Comparison of ENCODE assay signal across 12 mouse cellular contexts in the genomic region with DNA sequence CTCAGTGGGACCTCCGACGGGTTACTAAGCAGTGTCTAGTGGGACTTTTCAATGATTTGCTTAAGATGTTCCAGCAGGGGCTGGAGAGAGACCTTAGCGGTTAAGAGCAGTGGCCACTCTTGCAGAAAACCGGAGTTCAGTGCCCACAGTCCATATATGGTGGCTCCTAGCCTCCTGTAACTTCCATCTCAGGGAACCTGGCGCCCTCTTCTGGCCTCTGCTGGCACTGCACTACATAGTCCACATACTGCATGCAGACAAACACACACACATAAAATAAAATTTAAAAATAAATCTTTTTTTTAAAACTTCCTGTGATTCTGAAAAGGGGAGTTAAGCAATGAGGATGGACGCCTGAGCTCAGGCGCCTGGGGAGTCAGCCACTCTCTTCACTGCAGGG. TPM values are rescaled to one million over a fixed set of nuclear protein-coding genes. Genes with fewer than 3 reads are reported as not detected.
DNase-seq lines count a peak whose midpoint lies in the region; ATAC-seq and TF ChIP-seq lines count a peak whose summit lies in the region.
"Had no signal": no experiment of that assay in that cellular context is flagged by ENCODE, and none has a peak within 500 bp of the region (broad histone marks: within the 10 kb centered on the region; RNA-seq: fewer than 3 reads in every experiment).

No protein-coding gene starts in this region.

- no peak overlapping the region for H3K27ac ChIP-seq in heart, postnatal 0 days (ENCODE audit: low read depth)
- no peak overlapping the region for H3K27ac ChIP-seq in liver, postnatal 0 days (ENCODE audit: low read depth)

- no peak overlapping the region for H3K9ac ChIP-seq in heart, postnatal 0 days (replicated peaks; ENCODE audit: low read depth, low read length)
- H3K9ac ChIP-seq in liver, postnatal 0 days (replicated peaks) = no peak overlapping the region

- no peak overlapping the region for H3K4me3 ChIP-seq in heart, postnatal 0 days (ENCODE audit: low read depth, low read length)
- no peak overlapping the region for H3K4me3 ChIP-seq in liver, postnatal 0 days (ENCODE audit: low read depth, low read length)
- H3K4me3 ChIP-seq: erythroblast, embryonic 14.5 days had no signal

- H3K9me3 ChIP-seq in heart, postnatal 0 days (replicated peaks; ENCODE audit: control insufficient read depth, low read length) = no peaks in the 10 kb centered on the region
- no peaks in the 10 kb centered on the region for H3K9me3 ChIP-seq in liver, postnatal 0 days (ENCODE audit: low read length)

- 73% methylated on average over 7 of the region's 7 CpGs for WGBS in heart, postnatal 0 days
- WGBS in liver, postnatal 0 days (ENCODE audit: insufficient replicate concordance) = 72% methylated on average over 7 of the region's 7 CpGs

- no peak overlapping the region for H3K4me2 ChIP-seq in heart, postnatal 0 days (ENCODE audit: low read depth, low read length)
- H3K4me2 ChIP-seq in liver, postnatal 0 days (ENCODE audit: low read depth, low read length) = no peak overlapping the region

- no peaks in the 10 kb centered on the region for H3K36me3 ChIP-seq in heart, postnatal 0 days (replicated peaks; ENCODE audit: control insufficient read depth, insufficient read depth, low read length)
- no peaks in the 10 kb centered on the region for H3K36me3 ChIP-seq in liver, postnatal 0 days (replicated peaks; ENCODE audit: insufficient read depth, low read length)

- no peaks in the 10 kb centered on the region for H3K4me1 ChIP-seq in heart, postnatal 0 days (ENCODE audit: control insufficient read depth, insufficient read depth)
- no peaks in the 10 kb centered on the region for H3K4me1 ChIP-seq in liver, postnatal 0 days (ENCODE audit: insufficient read depth)

- H3K27me3 ChIP-seq in heart, postnatal 0 days (ENCODE audit: control insufficient read depth, insufficient read depth, low read length) = no peaks in the 10 kb centered on the region
- H3K27me3 ChIP-seq in liver, postnatal 0 days (ENCODE audit: insufficient read depth, low read length) = 0 out of 2 replicates have a peak, but pooled peaks cover 4% of the 10 kb centered on the region

- intact Hi-C loops in heart, postnatal 25 days (cut with DNase I) = no loop called here
- intact Hi-C loops in left cerebral cortex, postnatal 25 days (cut with DNase I) = no loop called here

- no peak for DNase-seq in heart, postnatal 0 days (ENCODE audit: low spot score)
- no peak for DNase-seq in heart, postnatal 25 days (ENCODE audit: low spot score)
- peak; percentile 16 for DNase-seq in right cerebral cortex, postnatal 4 days
- DNase-seq in right cerebral cortex, postnatal 25 days = no peak
- peak; percentile 58 for DNase-seq in liver, postnatal 0 days
- no peak for DNase-seq in yolk sac, embryonic 10.5 days (ENCODE audit: low spot score)
- DNase-seq in left cerebral cortex, postnatal 25 days (ENCODE audit: low spot score in 2 of 2) = no peak
- no peak for DNase-seq in heart, adult 8-10 months (ENCODE audit: low spot score)

- no peak for ATAC-seq in heart, postnatal 0 days (ENCODE audit: insufficient read depth, low read depth)
- no peak for ATAC-seq in liver, postnatal 0 days

- no peak for TF ChIP-seq EP300 in heart, postnatal 0 days (IDR thresholded peaks at IDR 0.05; ENCODE audit: low read depth)
- no peak for TF ChIP-seq EP300 in liver, postnatal 0 days (IDR thresholded peaks at IDR 0.05; ENCODE audit: low read depth)

- peak; percentile 4; the same call in 1 of the 2 replicates for TF ChIP-seq CTCF in heart, postnatal 0 days (IDR thresholded peaks at IDR 0.05; ENCODE audit: low read depth)
- peak; percentile 55 for TF ChIP-seq CTCF in liver, postnatal 0 days (IDR thresholded peaks at IDR 0.05; ENCODE audit: low read depth)

RNA-seq across cellular contexts. Expression of a gene that starts 6.3 kb away (rescaled TPM):
- total RNA-seq in heart, postnatal 0 days (2014; rRNA removed; ENCODE audit: low replicate concordance) = not detected in 2 replicates
- not detected in 2 replicates for polyA plus RNA-seq in heart, postnatal 0 days (2015; fragmentation: Nextera tagmentation; extraction: Ambion mirVana)
- not detected for total RNA-seq in heart, postnatal 25 days (2021)
- polyA plus RNA-seq in liver, postnatal 0 days (2015; fragmentation: Nextera tagmentation; extraction: Ambion mirVana) = not detected in 2 replicates
- not detected for total RNA-seq in left cerebral cortex, postnatal 25 days (2021)
- not detected for total RNA-seq in heart, adult 8-10 months (2022)
- total RNA-seq: adrenal gland, adult 18-20 months; heart, postnatal 36 days; left cerebral cortex, postnatal 10 days had no signal
- polyA plus RNA-seq: erythroblast, embryonic 14.5 days had no signal

RNA-seq across cellular contexts. Expression of a gene that starts 15.4 kb away (rescaled TPM):
- not detected in 2 replicates for total RNA-seq in heart, postnatal 0 days (2014; rRNA removed; ENCODE audit: low replicate concordance)
- polyA plus RNA-seq in heart, postnatal 0 days (2015; fragmentation: Nextera tagmentation; extraction: Ambion mirVana) = 0.41 and 0.62 TPM in 2 replicates
- under 1 TPM in 1 of 2 experiments, not detected in 1; 0.34 TPM for total RNA-seq in heart, postnatal 25 days (2021)
- 0.08 TPM in 1 of 2 replicates, not detected in the other for polyA plus RNA-seq in liver, postnatal 0 days (2015; fragmentation: Nextera tagmentation; extraction: Ambion mirVana)
- 1 to 10 TPM; 2.3 to 4.7 TPM for total RNA-seq in left cerebral cortex, postnatal 25 days (2021)
- under 1 TPM in 2 of 4 experiments, not detected in 2; 0.34 to 0.79 TPM for total RNA-seq in heart, adult 8-10 months (2022)
- total RNA-seq: heart, postnatal 36 days had no signal
- polyA plus RNA-seq: erythroblast, embryonic 14.5 days had no signal

RNA-seq across cellular contexts. Expression of a gene that starts 28.6 kb away (rescaled TPM):
- total RNA-seq in heart, postnatal 0 days (2014; rRNA removed; ENCODE audit: low replicate concordance) = not detected in 2 replicates
- polyA plus RNA-seq in heart, postnatal 0 days (2015; fragmentation: Nextera tagmentation; extraction: Ambion mirVana) = not detected in 2 replicates
- total RNA-seq in heart, postnatal 25 days (2021) = under 1 TPM; 0.34 to 0.48 TPM
- not detected in 2 replicates for polyA plus RNA-seq in liver, postnatal 0 days (2015; fragmentation: Nextera tagmentation; extraction: Ambion mirVana)
- under 1 TPM; 0.71 to 0.73 TPM for total RNA-seq in left cerebral cortex, postnatal 25 days (2021)
- under 1 TPM; 0.16 to 0.68 (median 0.49) TPM for total RNA-seq in heart, adult 8-10 months (2022)
- polyA plus RNA-seq: erythroblast, embryonic 14.5 days had no signal

RNA-seq across cellular contexts. Expression of a gene that starts 57.7 kb away (rescaled TPM):
- total RNA-seq in heart, postnatal 0 days (2014; rRNA removed; ENCODE audit: low replicate concordance) = not detected in 2 replicates
- polyA plus RNA-seq in heart, postnatal 0 days (2015; fragmentation: Nextera tagmentation; extraction: Ambion mirVana) = not detected in 2 replicates
- total RNA-seq in heart, postnatal 25 days (2021) = not detected
- polyA plus RNA-seq in liver, postnatal 0 days (2015; fragmentation: Nextera tagmentation; extraction: Ambion mirVana) = not detected in 2 replicates
- total RNA-seq in left cerebral cortex, postnatal 25 days (2021) = not detected
- total RNA-seq in heart, adult 8-10 months (2022) = not detected
- total RNA-seq: adrenal gland, adult 18-20 months; heart, postnatal 36 days; left cerebral cortex, postnatal 10 days had no signal
- polyA plus RNA-seq: erythroblast, embryonic 14.5 days had no signal

Comparison
In these comparisons a context has a peak if more than half of its experiments do, and no peak if none do; other contexts are left out.
1. DNase-seq: peak in right cerebral cortex, postnatal 4 days (single experiment) and liver, postnatal 0 days (single experiment); none in heart, postnatal 0 days (single experiment), heart, postnatal 25 days (single experiment), right cerebral cortex, postnatal 25 days (single experiment), yolk sac, embryonic 10.5 days (single experiment), left cerebral cortex, postnatal 25 days (0 of 2) and heart, adult 8-10 months (single experiment).